Mouse (Mus musculus): ENCODE data around the gene Dlg2. TPM values are rescaled to one million over a fixed set of nuclear protein-coding genes. Genes with fewer than 3 reads are reported as not detected.

Gene Dlg2
- total RNA-seq, 2 experiments from 2014 or later = 61.2 to 113 TPM

DNA sequence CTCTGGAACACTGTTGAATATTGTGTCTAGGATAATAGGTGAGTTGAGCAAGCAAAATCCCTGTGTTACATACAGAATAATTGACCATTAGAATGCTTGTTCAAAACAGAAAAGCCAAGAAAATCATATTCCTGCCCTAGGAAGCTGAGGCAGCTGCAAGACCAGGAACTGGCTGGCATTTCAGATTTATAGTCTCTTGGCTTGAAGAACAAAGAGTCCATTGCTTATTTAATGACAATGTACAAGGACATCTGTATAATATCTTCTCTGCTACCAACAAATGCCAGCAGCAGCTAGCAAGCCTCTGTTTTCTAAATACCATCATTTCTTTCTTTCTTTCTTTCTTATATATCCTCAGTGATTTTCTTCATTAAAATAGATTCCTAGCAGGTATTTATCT lies 1243.8 kb downstream of the Dlg2 start:
- DNase-seq (ENCODE audit: low spot score in 2 of 2) = no peak

DNA sequence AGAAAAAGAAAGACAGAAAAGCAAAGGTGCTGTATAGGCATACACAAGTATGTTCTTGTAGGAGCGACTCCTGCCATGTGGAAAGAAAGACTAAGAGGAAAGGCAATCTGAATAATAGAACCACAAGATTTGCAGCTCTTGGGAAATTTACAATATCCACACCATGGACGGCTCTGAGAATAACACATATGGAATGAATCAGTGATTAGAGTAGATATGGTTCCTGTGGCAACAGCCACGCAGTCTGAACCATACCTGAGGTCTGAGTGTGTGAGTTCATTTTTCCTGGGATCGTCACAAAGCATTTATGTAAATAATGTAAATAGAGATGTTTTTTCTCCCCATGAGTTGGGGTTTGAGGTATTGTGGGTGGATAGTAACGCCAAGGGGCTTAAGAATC lies 1247.9 kb downstream of the Dlg2 start:
- no peak for DNase-seq (ENCODE audit: low spot score in 2 of 2)

DNA sequence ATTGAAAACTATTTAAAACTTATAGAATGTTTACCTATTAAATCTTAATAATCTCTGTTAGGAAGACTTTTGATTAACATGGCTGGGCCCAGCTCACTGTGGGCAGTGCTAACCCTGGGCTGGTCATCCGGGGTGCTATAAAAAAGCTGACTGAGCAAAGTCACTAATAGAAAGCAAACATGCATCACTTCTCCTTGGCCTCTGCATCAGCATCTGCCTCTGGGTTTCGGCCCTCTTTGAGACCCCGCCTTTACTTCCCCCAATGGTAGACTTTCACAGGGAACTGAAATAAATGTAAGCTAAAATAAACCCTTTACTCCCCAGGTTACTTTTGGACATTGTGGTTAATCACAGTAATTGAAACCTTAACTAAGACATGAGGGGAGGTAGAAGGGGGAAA lies 1264.3 kb downstream of the Dlg2 start:
- no peak for DNase-seq (ENCODE audit: low spot score in 2 of 2)

DNA sequence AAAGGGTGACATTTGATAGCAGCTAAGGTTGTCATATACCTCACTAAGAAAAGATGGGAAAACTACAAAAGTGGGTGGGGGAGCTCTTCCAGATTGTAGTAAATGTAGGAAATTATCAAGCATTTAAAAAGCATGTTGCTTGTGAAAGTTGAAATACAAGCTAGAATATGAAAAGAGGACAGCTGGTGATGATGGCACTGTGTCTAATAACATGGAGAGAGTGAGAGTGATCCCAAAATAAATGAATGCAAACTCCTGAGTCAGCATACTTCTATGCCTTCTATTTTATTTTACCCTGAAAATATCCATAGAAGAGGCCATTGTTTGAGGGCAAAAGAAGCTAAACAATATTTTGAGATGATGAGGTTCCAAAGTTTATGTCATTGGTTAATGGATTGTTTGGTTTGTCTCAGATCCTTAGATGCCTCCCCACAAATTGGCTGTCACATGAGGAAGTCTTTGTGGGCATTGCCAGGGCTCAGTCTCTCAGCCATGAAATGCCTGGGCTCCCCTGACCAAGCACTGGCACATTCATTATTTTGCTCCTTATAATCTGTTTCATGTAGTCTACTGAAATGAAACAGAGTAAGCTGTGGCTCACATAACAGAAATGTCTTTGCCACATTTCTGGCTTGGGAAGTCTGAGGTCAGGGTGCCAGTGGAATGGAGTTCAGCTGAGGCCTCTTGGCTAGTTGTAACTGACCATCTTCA lies 1276.8 kb downstream of the Dlg2 start:
- no peak for DNase-seq (ENCODE audit: low spot score in 2 of 2)

DNA sequence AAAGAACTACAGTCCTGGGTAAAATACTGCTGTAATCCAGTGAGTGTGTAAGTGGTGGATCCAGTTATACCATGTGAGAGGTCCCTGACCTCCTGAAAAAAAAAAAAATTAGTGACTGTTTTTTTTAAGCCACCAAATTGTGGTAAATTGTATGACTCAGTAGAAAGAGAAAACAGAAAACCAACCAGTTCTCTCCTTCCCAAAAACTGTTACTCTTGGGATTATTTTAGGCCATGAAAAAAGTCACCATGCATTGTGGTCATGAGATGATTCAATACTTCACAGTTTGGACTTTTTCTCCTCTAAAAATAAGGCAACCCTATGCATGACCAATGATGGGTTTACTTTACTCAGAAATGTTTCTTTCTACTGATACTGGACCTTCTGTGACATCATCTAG lies 1291.2 kb downstream of the Dlg2 start:
- no peak for DNase-seq (ENCODE audit: low spot score in 2 of 2)

DNA sequence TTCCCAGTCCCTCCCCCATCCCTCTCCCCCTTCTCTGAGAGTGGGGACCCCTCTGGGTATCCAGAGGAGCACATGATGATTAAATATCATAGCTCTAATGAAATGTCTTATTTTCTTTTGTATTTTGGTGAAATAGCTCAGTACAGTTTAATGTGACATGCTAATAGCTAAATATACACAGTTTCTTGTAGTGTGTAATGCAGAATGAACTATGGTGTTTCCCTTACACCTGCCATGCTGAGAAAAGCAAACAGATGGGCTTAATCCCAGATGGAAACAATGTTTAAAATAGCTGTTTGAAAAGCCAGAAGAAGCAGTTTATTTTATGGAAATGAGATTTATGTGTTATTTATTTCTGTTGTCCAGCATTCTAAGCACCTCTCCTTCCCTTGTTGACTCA lies 1302.2 kb downstream of the Dlg2 start:
- no peak for DNase-seq (ENCODE audit: low spot score in 2 of 2)

DNA sequence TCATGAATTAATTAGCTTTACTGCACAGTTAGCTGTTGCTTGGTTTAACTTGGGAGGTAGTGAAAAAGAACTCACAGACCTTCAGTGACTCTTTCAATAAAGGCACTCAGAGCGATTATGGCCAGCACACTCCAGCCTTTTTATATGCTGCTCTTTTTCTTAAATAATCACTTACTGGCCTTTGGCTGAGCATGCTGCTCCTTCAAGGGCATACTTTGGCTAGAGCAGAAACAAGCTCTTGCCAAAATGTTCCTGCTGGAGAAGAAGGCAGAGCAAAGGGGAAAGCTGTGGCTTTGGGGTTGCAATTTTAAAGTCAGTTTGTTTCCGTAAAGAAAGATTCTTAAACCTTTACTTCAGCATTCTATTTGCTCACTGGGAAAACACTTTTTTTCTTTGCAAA lies 1308.1 kb downstream of the Dlg2 start:
- DNase-seq (ENCODE audit: low spot score in 2 of 2) = no peak

DNA sequence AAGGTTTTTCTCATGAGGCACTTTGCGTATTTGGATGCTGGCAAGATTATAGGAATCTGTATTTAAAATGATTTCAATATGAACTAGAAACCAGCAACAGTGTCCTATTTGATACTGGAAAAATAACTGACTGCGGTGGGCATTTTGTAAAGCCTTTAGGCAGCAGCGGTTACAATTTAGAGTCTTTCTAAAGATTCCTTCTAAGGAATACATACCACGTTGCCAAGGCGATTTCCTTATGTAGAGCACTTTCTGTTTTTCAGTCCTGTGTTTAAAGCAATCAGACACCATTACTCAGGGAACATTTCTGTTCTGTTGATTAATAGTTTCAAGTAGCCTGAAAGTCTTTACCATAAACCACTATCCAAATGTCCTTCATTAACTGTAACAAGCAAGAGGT lies 1309.0 kb downstream of the Dlg2 start:
- no peak for DNase-seq (ENCODE audit: low spot score in 2 of 2)

DNA sequence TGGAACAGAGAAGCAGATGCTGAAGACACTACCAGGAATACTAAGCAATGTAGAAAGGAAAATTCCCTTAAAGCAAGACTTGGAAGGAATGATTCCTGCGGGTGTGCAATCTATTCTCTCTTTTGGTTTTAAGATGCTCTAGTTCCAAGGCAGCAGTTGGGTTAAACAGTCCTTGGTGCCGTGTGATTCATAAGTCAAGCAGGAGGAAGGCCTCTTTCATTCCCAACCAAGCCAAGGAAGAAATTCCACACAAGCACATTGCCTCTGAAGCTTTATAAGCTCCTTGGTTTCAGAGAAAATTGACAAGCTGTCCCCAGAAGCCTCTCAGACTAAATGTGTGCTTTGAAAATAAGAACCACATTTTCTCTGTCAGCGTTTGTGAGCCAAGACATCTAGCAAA lies 1309.4 kb downstream of the Dlg2 start:
- DNase-seq (ENCODE audit: low spot score in 2 of 2) = no peak

DNA sequence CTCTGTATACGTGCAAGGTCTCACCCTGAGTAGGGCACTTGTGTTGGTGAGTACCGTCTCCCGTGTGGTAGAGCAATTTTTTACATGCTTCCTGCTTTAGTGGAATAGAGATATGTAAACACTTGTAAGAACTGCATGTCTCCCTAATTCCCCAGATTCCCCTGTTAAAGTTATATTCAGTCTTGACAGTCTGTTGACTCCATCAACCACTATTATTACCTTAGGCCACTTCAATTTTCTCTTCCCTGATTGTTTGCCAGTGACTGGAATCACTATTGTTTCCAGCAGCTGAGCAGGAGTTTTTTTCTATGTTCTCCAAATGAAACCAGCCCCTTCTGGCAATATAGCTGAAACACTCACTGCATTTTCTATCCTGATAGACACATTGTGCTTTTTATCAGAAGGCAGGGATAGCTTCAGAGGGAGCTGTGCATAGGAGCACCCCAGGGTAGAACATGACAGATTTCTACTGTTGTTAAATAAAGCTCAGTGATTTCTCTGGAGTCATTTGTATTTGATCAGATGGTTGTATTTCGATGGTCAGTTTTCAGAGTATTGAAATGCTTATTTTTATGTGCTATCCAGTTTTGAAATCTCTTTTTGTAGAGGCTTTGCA lies 1314.6 kb downstream of the Dlg2 start:
- DNase-seq (ENCODE audit: low spot score in 2 of 2) = no peak

DNA sequence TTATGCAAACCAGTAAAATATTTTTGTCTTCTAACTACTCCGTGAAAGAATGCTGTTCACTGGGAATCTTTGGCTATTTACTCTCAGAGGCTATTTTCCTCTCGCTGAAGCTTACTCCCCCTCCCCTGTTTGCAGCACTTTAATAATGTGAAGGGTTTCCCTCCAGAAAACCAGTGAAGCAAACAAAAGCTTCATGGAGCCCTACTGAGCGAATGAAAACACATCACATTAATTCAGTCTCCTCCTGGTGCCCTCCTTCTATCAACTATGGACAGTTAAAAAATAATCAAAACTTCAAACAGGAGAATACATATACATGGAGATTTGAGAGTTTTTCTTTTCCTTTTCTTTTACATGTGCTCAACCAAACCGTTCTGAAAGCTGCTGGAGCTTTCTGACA lies 1330.2 kb downstream of the Dlg2 start:
- no peak for DNase-seq (ENCODE audit: low spot score in 2 of 2)

DNA sequence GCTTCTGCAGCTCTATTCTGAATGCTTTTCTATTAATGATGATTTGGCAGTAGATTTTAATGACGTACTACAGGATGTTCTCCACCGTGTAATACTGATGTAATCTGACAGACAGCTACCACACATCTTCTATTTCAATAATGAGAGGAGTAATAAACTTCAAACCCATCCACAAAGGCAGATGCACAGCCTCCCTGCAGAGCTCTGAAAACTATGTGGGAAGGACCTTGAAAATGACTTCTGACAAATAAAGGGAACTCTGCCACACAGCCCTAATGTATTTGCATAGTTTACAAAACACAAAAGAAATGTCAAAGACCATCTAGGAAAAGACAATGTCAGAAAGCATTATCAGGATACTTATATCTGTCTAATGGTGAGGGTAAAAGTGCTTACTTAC lies 1334.3 kb downstream of the Dlg2 start:
- no peak for DNase-seq (ENCODE audit: low spot score in 2 of 2)

DNA sequence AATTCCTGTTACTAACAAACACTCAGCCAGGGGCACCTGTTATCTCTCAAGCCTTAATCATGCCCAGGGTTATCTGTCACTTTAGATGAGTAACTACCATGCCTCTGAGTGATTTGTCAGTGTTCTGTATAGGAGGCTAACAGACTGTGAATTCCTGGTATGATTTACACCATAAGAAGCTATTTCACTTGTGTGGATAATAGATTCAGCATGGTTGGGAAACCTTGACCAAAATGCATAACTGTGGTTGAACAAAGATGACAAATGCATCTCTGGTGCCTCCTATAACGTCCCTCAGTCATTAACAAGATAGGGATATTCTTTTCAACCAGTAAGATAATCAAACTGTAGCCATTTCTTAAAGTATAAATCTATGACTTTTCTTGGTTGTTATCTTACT lies 1341.5 kb downstream of the Dlg2 start:
- no peak for DNase-seq (ENCODE audit: low spot score in 2 of 2)

DNA sequence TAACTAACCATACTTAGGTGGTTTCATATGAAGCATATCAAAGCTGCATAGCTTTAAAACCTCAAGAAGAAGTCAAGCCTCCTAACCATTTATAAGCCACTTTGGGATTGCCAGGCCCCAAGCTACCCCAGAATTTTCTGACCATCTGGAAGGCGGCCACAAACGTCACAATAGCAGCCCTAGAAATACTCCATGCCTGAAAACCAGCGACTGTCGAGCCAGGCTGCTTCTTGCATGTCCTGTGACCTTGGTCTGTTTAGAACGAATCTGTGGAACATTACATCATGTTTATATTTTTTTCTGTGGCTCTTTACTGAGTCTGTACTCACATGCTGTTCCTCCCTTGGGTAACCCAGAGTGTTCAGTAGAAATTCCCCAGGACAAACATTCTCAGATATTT lies 1355.7 kb downstream of the Dlg2 start:
- no peak for DNase-seq (ENCODE audit: low spot score in 2 of 2)

DNA sequence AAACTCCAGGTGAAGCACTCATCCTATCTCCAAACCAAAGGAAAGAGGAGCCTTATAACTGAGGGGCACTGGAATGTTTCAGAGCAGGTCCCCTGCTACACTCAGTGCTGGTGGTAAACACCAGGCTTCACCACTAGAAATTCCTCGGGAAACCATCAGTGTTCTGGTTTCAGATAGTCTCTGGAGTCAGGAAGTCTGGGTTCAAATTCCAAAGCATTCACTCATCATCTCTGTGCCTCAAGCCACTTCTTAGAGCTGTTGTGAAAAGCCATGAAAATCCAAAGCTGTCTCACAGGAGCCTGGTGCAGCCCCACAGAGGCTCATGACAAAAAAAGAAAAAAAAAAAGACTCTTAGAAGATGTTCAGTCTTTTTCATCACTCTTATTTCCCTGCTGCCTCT lies 1369.3 kb downstream of the Dlg2 start:
- DNase-seq (ENCODE audit: low spot score in 2 of 2) = no peak

DNA sequence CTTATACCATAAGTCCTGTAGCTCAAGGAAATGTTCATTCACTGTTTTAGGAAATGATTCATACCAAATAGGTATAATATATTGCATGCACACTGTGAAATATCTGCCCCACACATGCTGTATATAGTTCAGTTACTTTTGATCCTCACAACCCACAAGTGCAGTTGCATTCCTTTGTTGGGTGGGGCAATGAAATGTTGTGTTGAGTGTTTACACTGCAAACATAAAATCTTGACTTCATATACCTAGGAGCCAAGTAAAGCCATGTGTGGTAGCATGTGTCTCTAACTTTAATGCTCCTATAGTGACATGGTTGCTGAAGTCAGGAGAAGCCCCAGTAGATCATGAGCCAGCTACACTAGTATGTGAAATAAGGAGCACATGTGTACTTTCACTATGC lies 1372.9 kb downstream of the Dlg2 start:
- no peak for DNase-seq (ENCODE audit: low spot score in 2 of 2)

DNA sequence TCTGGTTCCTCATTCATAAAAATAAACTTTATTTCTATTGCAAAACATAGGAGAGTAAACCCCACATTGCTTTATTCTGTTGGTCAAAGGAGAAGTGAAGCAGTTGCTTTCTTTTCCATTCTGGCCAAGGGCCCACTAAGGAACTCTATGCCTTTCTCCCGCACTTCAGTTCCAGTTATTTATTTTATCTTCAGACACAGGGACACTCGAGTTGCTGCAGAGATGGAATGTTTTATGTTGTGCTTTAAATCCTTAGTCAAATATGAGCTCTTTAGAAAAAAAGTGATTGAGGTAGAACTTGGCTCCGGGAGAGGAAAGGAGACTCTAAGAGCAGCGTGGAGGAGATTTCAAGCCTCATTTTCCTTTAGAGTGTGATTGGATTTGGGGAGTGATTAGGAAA lies 1377.2 kb downstream of the Dlg2 start:
- no peak for DNase-seq (ENCODE audit: low spot score in 2 of 2)

DNA sequence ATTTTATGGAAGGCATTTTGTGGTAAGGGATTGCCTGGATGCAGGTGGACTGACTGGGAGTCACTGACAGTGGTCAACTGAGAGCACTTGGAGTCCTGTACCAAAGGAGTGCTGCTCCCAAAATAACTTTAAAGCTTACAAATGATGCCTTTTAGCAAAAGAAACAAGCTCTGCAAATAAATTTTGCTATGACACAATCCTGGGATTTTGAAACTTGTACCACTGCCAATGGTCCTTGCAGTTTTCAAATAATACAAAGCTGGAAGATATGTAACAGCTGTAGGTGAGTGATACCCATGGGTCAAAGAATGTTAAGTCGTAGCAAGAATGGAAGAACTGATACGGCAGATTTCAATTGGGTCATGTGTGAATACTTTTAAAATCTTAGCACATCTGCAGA lies 1380.5 kb downstream of the Dlg2 start:
- DNase-seq (ENCODE audit: low spot score in 2 of 2) = no peak

DNA sequence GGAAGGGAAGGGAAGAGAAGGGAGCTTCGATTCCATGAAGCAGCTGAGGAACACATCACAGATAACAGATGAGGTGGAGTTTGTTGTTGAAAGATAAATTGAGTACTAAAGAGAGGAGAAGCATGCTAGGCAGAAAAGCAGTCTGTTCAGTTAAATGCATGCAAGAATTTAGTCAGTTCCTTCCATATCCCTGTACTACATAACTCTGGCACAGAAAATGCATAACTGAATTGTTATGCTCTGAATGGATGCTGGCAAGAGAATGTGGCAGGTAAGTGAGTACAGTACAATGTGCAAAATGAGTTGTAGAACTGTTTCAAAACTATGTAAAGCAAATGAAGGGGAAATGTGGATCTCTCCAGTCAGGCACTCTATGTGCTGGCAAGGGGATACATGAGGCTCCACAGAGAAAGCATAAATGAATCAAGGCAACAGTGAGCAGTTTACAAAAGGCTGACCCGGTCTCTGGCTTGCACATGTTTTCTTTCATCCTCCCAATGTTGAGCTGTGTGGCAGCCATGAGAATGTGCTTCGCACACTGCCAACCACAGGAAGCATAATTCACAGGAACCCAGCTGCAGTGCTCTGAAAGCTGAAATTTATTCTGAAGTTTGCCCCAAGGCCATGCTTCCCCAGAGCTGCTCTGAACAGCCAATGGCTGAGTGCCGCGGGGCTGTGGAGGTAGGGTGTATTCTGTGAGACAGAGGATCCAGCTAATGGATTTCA lies 1386.5 kb downstream of the Dlg2 start:
- DNase-seq (ENCODE audit: low spot score in 2 of 2) = no peak

DNA sequence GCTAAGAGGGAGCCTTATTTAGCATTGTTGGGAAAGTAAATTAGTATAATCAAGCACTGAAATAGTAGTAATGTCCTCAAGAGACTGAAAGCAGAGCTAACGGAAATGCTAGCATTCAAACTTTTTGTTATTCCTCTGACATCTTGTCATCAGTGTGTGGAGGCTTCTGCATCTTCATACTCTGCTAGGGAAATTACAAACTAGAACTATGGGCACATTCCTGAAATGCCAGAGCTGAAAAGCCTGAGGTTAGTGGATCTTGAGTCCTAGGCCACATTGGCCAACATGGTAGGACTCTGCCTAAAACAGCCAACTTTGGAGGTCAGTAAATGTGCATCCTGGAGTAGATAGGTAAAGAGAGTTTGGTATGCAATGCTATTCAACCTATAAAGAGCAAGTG lies 1392.4 kb downstream of the Dlg2 start:
- no peak for DNase-seq (ENCODE audit: low spot score in 2 of 2)

DNA sequence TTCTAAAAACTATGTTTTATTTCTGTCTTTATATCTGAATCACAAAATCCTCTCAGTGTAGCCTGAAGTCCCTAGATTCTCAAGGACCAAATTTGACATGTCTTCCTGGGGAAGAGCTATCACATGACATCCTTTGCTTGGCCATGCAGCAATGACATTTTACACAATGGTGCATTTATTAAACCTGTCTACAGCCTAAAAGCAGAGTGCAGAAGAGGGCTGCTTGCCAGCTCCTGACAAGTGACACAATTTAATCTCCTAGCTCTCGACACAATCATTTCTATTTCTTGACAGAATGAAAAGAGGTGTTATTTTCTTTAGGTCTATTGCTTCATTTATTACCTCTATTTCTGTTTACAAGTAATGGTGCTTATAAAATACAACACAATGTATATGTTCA lies 1400.4 kb downstream of the Dlg2 start:
- DNase-seq (ENCODE audit: low spot score in 2 of 2) = no peak

DNA sequence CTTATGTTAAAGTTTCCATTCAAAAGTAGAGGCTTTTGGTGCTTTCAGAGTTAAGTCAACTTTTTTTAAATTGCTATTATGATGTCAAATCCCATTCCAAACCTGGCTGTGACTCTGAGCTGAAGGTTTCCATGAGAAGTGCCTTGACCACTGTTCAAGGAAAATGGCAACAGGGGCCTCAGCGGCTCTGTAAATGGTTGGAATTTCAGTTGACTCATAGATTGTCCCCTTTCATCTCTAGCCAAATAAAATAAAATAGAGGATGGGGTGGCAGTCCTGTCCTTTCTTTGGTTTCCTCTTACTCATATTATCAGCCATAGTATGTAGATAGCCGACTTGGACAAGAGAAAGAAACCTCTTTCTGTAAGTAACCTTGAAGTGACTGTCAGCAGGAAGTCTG lies 1401.3 kb downstream of the Dlg2 start:
- no peak for DNase-seq (ENCODE audit: low spot score in 2 of 2)

DNA sequence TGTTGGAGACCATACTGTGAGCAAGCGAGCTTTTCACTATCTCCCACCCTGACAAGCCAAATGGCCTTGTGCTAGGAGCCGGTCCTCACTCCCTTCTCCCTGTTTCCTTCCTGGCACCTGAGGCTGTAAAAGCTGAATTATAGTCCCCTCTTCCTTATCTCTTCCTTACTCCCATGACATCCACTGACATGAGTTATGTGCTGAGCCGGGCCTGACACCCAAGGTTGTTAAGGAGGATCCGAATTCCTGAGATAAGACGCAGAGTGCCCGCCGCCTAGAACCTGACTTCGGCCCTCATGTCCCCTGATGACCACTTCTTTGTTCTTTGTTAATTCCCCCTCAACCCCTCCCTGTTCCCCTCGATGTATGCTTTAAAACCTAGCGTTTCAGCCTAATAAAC lies 1409.9 kb downstream of the Dlg2 start:
- DNase-seq (ENCODE audit: low spot score in 2 of 2) = no peak

Measured in adrenal gland, adult 18-20 months (tissue).